Mouse (Mus musculus): Measurements from ENCODE around the gene Rere.
A peak's percentile ranks its signal among the peaks of the same experiment; 100 is the strongest.

Gene Rere

DNA sequence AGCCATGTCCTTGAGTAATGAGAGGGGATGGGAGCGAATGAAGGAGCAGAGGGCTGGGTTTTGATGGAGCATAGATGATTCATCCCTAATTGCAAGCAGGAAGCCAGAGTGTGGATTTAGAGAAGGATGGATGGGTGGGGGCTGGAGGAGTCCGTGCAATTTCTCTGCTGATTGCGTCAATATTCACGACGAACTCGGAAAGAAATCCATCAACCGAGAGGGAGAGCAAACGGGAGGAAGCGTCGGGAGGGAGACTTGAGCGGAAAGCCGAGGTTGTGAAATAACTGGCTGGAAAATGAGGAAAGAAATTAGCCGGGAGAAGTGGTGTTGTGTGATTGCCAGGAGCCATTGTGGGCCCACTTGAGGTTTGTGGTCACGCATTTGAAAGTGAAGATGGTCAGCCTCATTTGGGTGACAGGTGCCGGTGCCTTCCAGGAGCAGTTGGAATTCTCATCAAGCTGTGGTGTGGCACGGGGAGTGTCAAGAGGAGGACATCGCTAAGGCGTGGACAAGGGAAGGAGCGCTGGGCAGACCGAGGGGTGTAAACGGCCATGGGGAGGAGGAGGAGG, 14.7 kb upstream of the Rere start:
- TF ChIP-seq GATA4 (IDR thresholded peaks at IDR 0.05; ENCODE audit: insufficient replicate concordance, low read length): no peak

DNA sequence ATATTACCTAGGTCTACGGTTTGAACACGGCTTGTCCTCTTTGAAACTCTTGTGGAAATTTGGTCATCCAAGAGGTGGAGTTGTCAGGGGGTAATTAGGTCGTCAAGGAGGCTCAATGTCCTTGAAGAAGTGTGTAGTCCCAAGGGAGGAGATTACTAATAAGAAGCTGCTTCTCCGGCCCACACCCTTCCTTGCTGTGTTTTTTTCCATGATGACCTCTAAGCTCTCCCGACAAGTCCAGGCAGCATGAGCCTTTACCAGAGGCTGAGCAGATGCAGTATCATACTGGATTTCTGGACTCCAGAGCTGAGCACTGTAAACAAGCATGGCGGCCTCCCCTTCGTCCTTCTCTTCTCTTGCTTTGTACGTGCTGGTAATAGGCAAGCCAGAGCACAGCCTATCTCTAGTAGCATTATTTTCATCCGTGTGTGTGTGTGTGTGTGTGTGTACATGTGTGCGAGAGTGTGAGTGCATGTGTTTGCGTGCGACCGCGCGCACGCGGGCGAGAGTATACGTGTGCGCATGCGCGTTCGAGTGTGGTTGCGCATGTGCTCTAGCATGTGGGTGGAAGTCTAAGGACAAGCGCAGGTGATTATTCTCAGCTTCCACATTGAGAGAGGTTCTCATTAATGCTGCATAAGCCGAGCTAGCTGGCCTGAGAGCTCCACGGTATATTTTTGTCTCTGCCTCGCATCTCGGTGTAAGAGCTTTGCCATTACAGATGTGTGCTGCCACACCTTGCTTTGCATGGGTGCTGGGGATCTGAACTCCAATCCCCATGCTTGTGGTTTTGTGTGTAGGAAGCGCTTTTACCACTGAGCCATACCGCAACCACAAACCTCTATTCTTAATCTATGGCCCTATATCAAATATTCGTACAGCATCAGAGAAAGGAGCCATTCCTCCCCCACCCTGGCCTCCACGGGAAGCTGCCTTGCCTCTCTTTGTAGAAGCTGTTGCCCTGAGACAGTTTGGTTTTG, 12.5 kb upstream of the Rere start:
- no peak for TF ChIP-seq GATA4 (IDR thresholded peaks at IDR 0.05; ENCODE audit: insufficient replicate concordance, low read length)

DNA sequence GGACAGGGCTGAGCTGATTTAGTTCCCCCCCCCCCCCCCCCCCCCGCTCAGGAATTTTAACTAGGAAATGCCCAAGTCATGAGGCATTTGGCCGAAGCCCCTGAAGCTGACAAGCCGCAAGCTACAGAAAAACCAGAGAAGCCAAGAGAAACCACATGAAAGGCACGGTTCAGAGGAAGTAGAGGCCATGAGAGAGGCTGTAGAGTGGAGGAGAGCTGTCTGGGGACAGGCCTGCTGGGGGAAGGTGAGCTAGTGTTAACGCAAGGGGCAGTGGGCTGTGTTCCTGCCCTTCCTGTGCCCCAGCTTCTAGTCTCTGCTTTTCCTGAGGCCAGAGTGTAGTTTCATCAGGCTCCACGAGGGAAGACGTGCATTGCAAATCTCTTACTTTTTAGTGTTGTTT, 11.8 kb upstream of the Rere start:
- TF ChIP-seq GATA4 (IDR thresholded peaks at IDR 0.05; ENCODE audit: insufficient replicate concordance, low read length): no peak

DNA sequence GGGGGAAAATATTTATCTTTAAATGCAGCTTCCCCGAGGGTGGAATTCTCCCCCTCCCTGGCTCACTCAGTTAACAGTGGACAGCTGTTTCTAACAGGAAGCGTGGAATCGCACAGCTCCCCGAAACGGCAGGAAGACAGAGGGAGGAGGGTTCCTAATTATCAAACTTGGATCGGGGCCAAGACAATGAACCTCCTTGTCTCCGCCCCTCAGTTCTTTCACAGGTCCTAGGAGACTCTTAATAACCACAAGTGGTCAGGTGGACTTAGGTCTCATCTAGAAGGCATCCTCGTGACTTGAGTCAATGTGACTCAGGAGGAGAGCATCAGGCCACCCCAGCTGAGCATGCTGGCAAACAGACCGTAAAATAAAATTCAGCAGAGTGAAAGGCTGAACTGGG, 8.7 kb upstream of the Rere start:
- peak; percentile 68; the same call in 1 of the 2 replicates for TF ChIP-seq GATA4 (IDR thresholded peaks at IDR 0.05; ENCODE audit: insufficient replicate concordance, low read length)

DNA sequence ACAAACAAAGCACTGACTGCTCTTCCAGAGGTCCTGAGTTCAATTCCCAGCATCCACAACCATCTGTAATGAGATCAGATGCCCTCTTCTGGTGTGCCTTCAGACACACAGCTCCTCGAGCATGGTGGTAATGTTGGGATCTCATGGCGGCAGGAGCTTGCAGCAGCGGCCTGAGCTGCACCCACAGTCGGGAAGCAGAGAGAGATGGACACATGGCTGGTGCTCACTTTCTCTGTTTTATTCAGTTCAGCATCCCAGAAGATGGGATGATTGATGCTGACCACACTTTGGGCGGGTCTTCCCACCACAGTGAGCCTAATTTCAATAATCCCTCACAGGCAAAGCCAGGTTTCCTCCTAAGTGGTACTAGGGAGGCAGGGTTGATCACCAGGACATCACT, 5.9 kb upstream of the Rere start:
- no peak for TF ChIP-seq GATA4 (IDR thresholded peaks at IDR 0.05; ENCODE audit: insufficient replicate concordance, low read length)

DNA sequence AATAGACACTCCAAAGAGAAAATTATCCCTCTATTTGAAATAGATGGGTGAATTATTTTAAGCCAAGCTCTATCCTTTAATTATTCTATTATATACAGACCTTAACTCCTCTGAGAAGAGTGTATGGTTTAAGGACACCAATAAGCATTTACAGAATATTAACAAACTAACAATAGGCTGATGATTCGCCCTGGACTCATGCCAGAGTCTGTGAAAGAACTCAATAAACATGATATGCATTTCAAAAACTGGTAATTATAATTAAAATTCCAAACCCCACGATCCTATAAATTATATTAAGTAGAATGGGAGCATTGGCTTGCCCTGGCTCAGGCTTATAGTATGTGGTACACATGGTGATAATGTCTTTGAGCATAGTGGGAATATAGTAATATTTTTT, 1.4 kb upstream of the Rere start:
- no peak for TF ChIP-seq GATA4 (IDR thresholded peaks at IDR 0.05; ENCODE audit: insufficient replicate concordance, low read length)

DNA sequence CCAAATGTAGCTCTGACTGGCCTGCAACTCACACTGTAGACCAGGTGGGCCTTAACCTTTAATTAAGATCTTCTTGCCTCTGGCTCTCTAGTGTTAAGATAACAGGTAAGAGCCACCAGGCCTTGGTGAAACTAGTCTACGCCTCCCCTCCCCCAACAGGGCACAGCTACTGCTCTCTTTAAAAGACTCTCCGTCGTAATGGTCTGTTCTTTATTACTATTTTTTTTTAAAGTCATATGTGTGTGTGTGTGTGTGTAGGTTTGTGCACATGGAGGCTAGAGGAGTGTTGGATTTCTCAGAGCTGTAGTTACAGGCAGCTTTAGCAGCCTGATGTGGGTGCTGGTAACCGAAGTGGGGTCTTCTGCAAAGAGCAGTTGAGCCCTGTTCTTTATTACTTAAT, 987 bp upstream of the Rere start:
- TF ChIP-seq GATA4 (IDR thresholded peaks at IDR 0.05; ENCODE audit: insufficient replicate concordance, low read length): no peak

DNA sequence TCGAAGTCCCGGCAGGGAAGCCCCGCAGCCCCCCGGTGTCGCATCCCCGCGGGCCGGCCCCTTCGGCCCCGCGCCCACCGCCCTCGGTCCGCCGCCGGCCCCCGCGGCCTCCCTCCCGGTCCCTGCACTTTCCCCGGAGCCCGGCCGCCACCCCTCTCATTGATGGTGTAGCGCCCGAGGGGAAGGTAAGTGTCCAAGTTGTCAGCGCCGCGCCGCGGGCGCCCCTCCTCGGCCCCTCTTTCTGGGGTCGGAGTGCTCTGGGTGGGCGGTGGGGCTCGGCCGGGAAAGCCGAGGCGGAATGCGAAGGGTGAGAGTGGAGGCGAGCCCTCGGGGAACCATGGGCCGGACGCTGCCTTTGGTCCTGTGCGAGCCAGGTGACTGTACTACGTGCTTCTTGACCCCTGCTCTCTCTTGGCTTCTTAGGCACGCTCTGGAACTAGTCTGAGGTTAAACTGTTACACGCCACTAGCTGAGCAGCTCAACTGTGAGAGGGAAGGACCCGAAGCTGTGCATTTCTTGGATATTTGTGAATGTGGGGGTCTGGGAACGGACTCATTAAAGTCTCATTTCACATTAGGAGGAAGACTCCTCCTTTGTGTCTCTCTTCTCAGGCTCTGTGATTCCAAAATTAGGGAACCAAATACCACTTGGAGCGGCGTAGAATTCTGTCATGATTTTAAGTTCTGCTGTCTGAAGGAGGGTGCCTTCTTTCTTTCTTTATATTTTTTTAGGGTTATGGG, 615 bp downstream of the Rere start:
- no peak for TF ChIP-seq GATA4 (IDR thresholded peaks at IDR 0.05; ENCODE audit: insufficient replicate concordance, low read length)

DNA sequence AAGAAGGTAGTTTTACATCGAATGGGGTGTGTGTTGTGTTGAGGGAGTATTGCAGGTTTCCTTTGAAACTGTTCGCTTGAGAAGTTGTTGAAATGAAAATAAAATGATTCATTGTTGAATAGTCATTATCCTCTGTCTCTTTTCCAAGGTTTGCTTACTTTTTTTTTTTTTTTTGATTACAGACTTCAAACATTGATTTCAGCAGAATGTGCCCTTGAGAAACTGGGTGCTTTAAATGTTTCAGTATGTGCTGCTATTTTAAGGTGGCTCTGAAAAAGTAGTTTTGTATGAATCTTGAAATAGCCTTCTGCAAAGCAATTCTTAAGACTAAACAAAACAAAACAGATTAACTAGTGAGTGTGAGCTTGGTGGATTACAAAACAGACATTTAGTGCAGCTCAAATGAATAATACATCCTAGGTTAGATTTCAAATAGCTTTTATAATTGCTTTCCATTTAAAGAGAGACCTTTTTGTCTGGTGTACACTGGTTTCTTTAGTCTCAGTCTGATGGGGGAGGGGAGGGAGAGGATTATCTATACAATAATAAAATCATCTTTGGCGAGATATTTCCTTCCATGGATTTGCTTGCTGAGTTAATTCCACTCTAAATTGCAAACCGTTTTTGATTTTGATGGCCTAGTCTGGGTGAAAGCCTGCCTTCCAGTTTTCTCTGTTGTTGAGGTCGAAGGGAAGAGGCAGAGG, 1.3 kb downstream of the Rere start:
- TF ChIP-seq GATA4 (IDR thresholded peaks at IDR 0.05; ENCODE audit: insufficient replicate concordance, low read length): no peak; the same call in 1 of the 2 replicates

DNA sequence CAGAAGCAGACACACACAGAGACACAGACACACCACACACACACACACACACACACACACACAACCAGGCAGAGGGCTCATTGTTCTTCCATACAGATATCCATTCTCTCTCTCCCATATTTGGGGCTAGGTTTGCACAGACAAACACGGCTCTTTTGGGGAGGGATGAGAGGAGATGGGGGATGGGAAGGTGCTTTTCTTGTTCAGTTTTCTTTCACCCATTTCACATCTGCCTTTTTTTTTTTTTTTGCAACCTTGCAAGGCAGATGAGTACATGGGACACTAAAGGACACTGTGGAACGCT, 1.8 kb downstream of the Rere start:
- no peak for TF ChIP-seq GATA4 (IDR thresholded peaks at IDR 0.05; ENCODE audit: insufficient replicate concordance, low read length)

DNA sequence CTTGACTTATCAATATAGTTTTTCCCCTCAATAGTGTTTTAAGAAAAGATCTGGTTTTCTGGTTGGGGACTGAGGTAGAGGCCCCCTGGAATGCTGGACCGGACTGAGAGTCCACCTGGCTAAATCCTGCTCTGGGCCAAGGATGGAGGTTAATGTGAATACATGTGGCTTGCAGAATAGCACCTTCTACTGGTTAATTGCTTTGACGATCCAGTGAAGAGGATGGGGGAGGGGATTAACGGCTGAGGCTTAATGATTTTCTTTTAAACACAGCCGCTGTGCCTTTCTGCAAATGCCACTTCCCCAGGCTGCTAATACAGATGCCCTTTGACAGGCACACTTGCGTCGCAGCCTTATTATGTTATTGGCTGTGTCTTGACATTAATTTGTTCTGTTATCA, 2.5 kb downstream of the Rere start:
- no peak for TF ChIP-seq GATA4 (IDR thresholded peaks at IDR 0.05; ENCODE audit: insufficient replicate concordance, low read length)

DNA sequence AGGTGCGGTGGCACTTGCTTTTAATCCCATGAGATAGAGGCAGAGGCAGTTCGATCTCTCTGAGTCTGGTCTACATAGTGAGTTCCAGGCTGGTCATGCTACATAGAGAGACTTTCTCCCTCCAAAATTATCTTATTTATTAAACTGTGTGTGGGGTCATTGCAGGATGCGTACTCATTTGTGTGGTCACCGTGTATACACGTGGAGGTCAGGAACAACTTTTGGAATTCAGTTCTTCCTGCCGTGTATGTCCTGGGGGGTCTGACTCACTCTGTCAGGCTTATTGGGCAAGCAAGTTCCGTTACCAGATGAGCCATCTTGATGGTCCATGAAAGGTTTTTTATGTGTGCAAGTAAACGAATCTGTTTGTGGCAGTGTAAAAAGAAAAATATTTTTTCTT, 5.5 kb downstream of the Rere start:
- TF ChIP-seq GATA4 (IDR thresholded peaks at IDR 0.05; ENCODE audit: insufficient replicate concordance, low read length): no peak

DNA sequence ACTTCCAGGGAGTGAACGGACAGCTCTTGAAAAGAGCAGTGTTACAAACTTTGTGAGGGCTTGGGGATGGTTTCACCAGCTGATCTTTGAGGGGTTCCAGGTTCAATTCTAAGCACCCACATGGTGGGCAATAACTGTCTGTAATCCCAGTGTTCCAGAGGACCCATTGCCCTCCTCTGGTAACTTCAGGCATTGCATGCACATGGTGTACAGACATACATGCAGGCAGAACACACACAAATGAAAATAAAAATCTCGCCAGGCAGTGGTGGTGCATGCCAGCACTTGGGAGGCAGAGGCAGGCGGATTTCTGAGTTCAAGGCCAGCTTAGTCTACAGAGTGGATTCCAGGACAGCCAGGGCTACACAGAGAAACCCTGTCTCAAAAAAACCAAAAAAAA, 10.5 kb downstream of the Rere start:
- no peak for TF ChIP-seq GATA4 (IDR thresholded peaks at IDR 0.05; ENCODE audit: insufficient replicate concordance, low read length)

DNA sequence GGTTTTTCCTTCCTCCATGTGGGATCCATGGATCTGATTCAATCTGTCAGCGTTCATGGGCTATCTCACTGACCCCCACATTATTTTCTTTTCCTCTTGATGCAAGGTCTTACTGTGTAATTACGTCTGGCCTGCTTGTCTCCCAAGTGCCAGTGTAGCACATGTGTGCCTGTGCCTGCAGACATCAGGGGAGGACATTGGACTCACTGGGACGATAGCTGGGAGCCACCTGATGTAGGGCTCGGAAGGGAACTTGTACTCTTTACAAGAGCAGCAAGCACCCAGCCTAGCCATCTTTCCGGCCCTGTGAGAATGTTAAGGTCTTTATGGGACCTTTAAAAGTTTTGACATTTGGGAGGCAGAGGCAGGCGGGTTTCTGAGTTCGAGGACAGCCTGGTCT, 13.4 kb downstream of the Rere start:
- TF ChIP-seq GATA4 (IDR thresholded peaks at IDR 0.05; ENCODE audit: insufficient replicate concordance, low read length): no peak

DNA sequence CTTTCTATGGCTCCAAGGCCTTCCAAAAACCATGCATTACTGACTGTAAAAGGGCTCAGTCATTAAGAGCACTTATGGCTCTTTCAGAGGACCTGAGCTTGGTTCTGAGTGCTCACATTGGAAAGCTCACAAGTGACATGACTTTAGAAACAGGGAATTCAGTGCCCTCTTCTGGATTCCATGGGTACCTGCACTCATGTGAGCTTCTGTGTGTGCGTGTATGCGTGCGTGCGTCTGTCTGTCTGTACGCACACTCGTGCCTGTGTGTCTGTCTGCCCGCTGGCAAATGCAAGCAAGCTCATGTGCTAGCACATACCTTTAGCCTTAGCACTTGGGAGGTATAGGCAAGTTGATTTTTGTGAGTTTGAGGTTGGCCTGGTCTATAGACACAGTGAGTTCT, 14.5 kb downstream of the Rere start:
- TF ChIP-seq GATA4 (IDR thresholded peaks at IDR 0.05; ENCODE audit: insufficient replicate concordance, low read length): no peak

All from liver, adult (tissue).